In the genomic region with DNA sequence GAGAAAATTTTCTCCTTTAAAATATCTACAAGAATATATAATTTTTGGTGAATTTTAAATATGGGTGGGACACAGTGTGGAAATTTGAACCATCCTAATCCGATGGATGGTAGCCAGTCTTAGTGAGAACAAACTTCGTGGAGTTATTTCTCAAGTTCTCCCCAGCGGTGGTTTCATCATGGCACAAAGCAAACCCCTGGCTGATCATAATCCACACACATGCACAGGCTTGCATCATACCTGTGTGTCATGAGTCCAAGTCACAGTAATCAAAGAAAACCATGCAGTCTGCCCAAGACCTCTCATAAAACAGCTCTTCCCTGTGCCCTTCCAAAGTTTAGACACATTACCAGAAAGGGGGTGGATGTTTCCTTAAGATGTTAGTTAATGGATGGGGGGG, we compare ENCODE assay signal across 24 mouse cellular contexts. TPM values are rescaled to one million over a fixed set of nuclear protein-coding genes. Genes with fewer than 3 reads are reported as not detected.
DNase-seq lines count a peak whose midpoint lies in the region; ATAC-seq and TF ChIP-seq lines count a peak whose summit lies in the region.
"Had no signal": no experiment of that assay in that cellular context is flagged by ENCODE, and none has a peak within 500 bp of the region (broad histone marks: within the 10 kb centered on the region; RNA-seq: fewer than 3 reads in every experiment).

No protein-coding gene starts in this region.

- no peak overlapping the region for H3K9ac ChIP-seq in liver, adult 2 months (ENCODE audit: low read depth, low read length)
- no peak overlapping the region for H3K9ac ChIP-seq in liver, embryonic 12.5 days
- H3K9ac ChIP-seq in lung, postnatal 0 days (replicated peaks; ENCODE audit: low read depth) = no peak overlapping the region
- H3K9ac ChIP-seq: embryonic facial prominence, embryonic 13.5 days; embryonic facial prominence, embryonic 15.5 days; forebrain, embryonic 13.5 days; forebrain, embryonic 15.5 days; forebrain, postnatal 0 days had no signal

- no peak for ATAC-seq in liver, embryonic 12.5 days
- peak; percentile 26; the same call in 1 of the 2 replicates for ATAC-seq in lung, postnatal 0 days
- ATAC-seq: forebrain, embryonic 13.5 days; forebrain, embryonic 15.5 days; forebrain, postnatal 0 days had no signal

- H3K4me2 ChIP-seq in liver, embryonic 12.5 days = no peak overlapping the region
- no peak overlapping the region for H3K4me2 ChIP-seq in lung, postnatal 0 days (replicated peaks; ENCODE audit: low read depth, low read length)
- H3K4me2 ChIP-seq: embryonic facial prominence, embryonic 13.5 days; embryonic facial prominence, embryonic 15.5 days; forebrain, embryonic 13.5 days; forebrain, embryonic 15.5 days had no signal

- H3K36me3 ChIP-seq in liver, adult 2 months (ENCODE audit: control insufficient read depth, insufficient read depth, low read length) = no peaks in the 10 kb centered on the region
- no peaks in the 10 kb centered on the region for H3K36me3 ChIP-seq in liver, embryonic 12.5 days
- no peaks in the 10 kb centered on the region for H3K36me3 ChIP-seq in lung, postnatal 0 days (ENCODE audit: insufficient read depth, low read length)
- H3K36me3 ChIP-seq: embryonic facial prominence, embryonic 13.5 days; embryonic facial prominence, embryonic 15.5 days; forebrain, embryonic 15.5 days had no signal

- no peak for TF ChIP-seq POLR2A in liver, adult 2 months (IDR thresholded peaks at IDR 0.05; ENCODE audit: extremely low read depth, insufficient read depth, low read length)

- no peak for TF ChIP-seq CTCF in liver, adult 2 months (IDR thresholded peaks at IDR 0.05; ENCODE audit: low read depth, low read length)
- no peak for TF ChIP-seq CTCF in lung, postnatal 0 days (IDR thresholded peaks at IDR 0.05)

- no peaks in the 10 kb centered on the region for H3K9me3 ChIP-seq in liver, embryonic 12.5 days (replicated peaks)
- H3K9me3 ChIP-seq in lung, postnatal 0 days (ENCODE audit: low read length) = no peaks in the 10 kb centered on the region
- H3K9me3 ChIP-seq: embryonic facial prominence, embryonic 13.5 days; embryonic facial prominence, embryonic 15.5 days; forebrain, embryonic 13.5 days; forebrain, embryonic 15.5 days had no signal

- no peak overlapping the region for H3K27ac ChIP-seq in liver, adult 2 months (replicated peaks; ENCODE audit: insufficient read depth, low read depth, low read length)
- no peak overlapping the region for H3K27ac ChIP-seq in liver, embryonic 12.5 days
- H3K27ac ChIP-seq in lung, postnatal 0 days (ENCODE audit: low read length) = no peak overlapping the region
- H3K27ac ChIP-seq: embryonic facial prominence, embryonic 13.5 days; embryonic facial prominence, embryonic 15.5 days; forebrain, embryonic 13.5 days; forebrain, embryonic 15.5 days had no signal

- peak; percentile 93 for DNase-seq in liver, adult 2 months (ENCODE audit: extremely low read depth, low read depth, low spot score)
- DNase-seq in lung, postnatal 0 days (ENCODE audit: low spot score) = no peak
- DNase-seq in lung, postnatal 10 days = no peak
- DNase-seq in fat pad, adult 2 months (ENCODE audit: extremely low read depth, low read depth, low spot score) = peak; percentile 91
- DNase-seq in gonadal fat pad, adult 2 months (ENCODE audit: low read depth) = peak; percentile 87
- no peak for DNase-seq in right cerebral cortex, postnatal 14 days
- DNase-seq: adrenal gland, adult 2 months; adrenal gland, postnatal 10 days; cerebellum, adult 11 months; cerebellum, adult 18-20 months; cerebellum, adult 8-10 months; cerebellum, adult 9-11 months; cerebellum, postnatal 14 days; cerebellum, postnatal 36 days; embryo, embryonic 11 days; forebrain, postnatal 0 days had no signal

- H3K27me3 ChIP-seq in liver, adult 2 months (ENCODE audit: control insufficient read depth, insufficient read depth, low read length) = no peaks in the 10 kb centered on the region
- H3K27me3 ChIP-seq in liver, embryonic 12.5 days (replicated peaks) = no peaks in the 10 kb centered on the region
- H3K27me3 ChIP-seq in lung, postnatal 0 days (replicated peaks; ENCODE audit: insufficient read depth, low read length) = no peaks in the 10 kb centered on the region
- H3K27me3 ChIP-seq: embryonic facial prominence, embryonic 13.5 days; embryonic facial prominence, embryonic 15.5 days; forebrain, embryonic 13.5 days; forebrain, embryonic 15.5 days had no signal

- no peak overlapping the region for H3K4me3 ChIP-seq in liver, adult 2 months (ENCODE audit: insufficient read depth, low read depth, low read length)
- H3K4me3 ChIP-seq in liver, embryonic 12.5 days = no peak overlapping the region
- no peak overlapping the region for H3K4me3 ChIP-seq in lung, postnatal 0 days (ENCODE audit: low read depth, low read length)
- H3K4me3 ChIP-seq: embryonic facial prominence, embryonic 13.5 days; embryonic facial prominence, embryonic 15.5 days; erythroblast, embryonic 14.5 days; forebrain, embryonic 13.5 days; forebrain, embryonic 15.5 days had no signal

- H3K79me2 ChIP-seq in liver, adult 2 months (ENCODE audit: control insufficient read depth, insufficient read depth, low read length) = no peaks in the 10 kb centered on the region

- H3K4me1 ChIP-seq in liver, adult 2 months (ENCODE audit: control insufficient read depth, insufficient read depth, low read length) = peaks cover 7% of the 10 kb centered on the region; the same call in 1 of the 2 replicates
- no peaks in the 10 kb centered on the region for H3K4me1 ChIP-seq in liver, embryonic 12.5 days
- H3K4me1 ChIP-seq in lung, postnatal 0 days (ENCODE audit: insufficient read depth, low read depth, low read length) = no peaks in the 10 kb centered on the region
- H3K4me1 ChIP-seq: embryonic facial prominence, embryonic 15.5 days had no signal

- no peak for TF ChIP-seq EP300 in lung, postnatal 0 days (IDR thresholded peaks at IDR 0.05)

- WGBS in liver, adult 2 months = 17% methylated on average over 3 of the region's 3 CpGs
- WGBS in liver, embryonic 12.5 days (ENCODE audit: insufficient replicate concordance) = 63% methylated on average over 3 of the region's 3 CpGs
- WGBS in lung, postnatal 0 days = 83% methylated on average over 3 of the region's 3 CpGs

RNA-seq across cellular contexts. Expression of gene Prss35, which starts 13.6 kb away (rescaled TPM):
- 0.20 TPM in 1 of 2 replicates, not detected in the other for total RNA-seq in liver, adult 2 months (2014; rRNA removed)
- polyA plus RNA-seq in liver, adult 2 months (2012; rRNA removed) = 0.02 TPM in 1 of 2 replicates, not detected in the other
- polyA plus RNA-seq in liver, embryonic 12.5 days (2016; fragmentation: Nextera tagmentation; extraction: Ambion mirVana) = 0.58 and 1.3 TPM in 2 replicates
- polyA plus RNA-seq in lung, postnatal 0 days (2015; fragmentation: Nextera tagmentation; extraction: Ambion mirVana) = 18.0 and 29.2 TPM in 2 replicates
- 0.08 and 0.19 TPM in 2 replicates for polyA plus RNA-seq in gonadal fat pad, adult 2 months (2012; rRNA removed)
- total RNA-seq: common myeloid progenitor, adult 5-6 weeks; MEL had no signal
- polyA plus RNA-seq: erythroblast, embryonic 14.5 days had no signal

RNA-seq across cellular contexts. Expression of gene Me1, which starts 34.1 kb away (rescaled TPM):
- 62.8 and 87.4 TPM in 2 replicates for total RNA-seq in liver, adult 2 months (2014; rRNA removed)
- polyA plus RNA-seq in liver, adult 2 months (2012; rRNA removed) = 66.3 and 101 TPM in 2 replicates
- 4.5 and 5.2 TPM in 2 replicates for polyA plus RNA-seq in liver, embryonic 12.5 days (2016; fragmentation: Nextera tagmentation; extraction: Ambion mirVana)
- 48.7 and 51.1 TPM in 2 replicates for polyA plus RNA-seq in lung, postnatal 0 days (2015; fragmentation: Nextera tagmentation; extraction: Ambion mirVana)
- polyA plus RNA-seq in gonadal fat pad, adult 2 months (2012; rRNA removed) = 99.1 and 207 TPM in 2 replicates

Comparison
In these comparisons a context has a peak if more than half of its experiments do, and no peak if none do; other contexts are left out.
1. DNase-seq: peak in liver, adult 2 months (single experiment), fat pad, adult 2 months (single experiment) and gonadal fat pad, adult 2 months (single experiment); none in lung, postnatal 0 days (single experiment), lung, postnatal 10 days (single experiment) and right cerebral cortex, postnatal 14 days (single experiment).